Mouse (Mus musculus): ENCODE measurements around the gene Acap1. TPM values are rescaled to one million over a fixed set of nuclear protein-coding genes. Genes with fewer than 3 reads are reported as not detected.

The Acap1 gene
- polyA plus RNA-seq, 1 experiment from 2014 or later = 0.13 TPM

DNA sequence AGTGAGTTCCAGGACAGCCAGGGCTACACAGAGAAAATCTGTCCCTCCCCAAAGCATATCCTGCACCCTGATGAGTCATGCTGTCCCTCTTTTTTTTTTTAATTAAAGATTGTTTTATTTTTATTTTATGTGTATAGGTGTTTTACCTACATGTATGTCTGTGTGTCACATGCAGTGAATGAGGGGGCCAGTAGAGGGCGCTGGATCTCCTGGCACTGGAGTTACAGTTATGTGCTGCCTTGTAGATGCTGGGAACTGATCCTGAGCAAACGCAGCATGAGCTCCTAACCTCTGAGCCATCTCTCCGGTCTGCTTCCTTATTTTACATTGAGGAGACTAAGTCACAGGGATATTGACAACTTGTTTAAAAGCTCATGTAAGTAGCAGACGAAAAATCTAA, 12.3 kb downstream of the Acap1 start:
- 62% methylated on average over 4 of the region's 4 CpGs for WGBS
- H3K9ac ChIP-seq (ENCODE audit: low read depth, low read length) = no peak overlapping the region
- peaks cover 3% of the 10 kb centered on the region; the same call in 1 of the 2 replicates for H3K4me1 ChIP-seq (ENCODE audit: control insufficient read depth, insufficient read depth, low read depth, low read length)
- H3K9me3 ChIP-seq (ENCODE audit: control insufficient read depth, low read length) = no peaks in the 10 kb centered on the region
- no peaks in the 10 kb centered on the region for H3K36me3 ChIP-seq (ENCODE audit: control insufficient read depth, insufficient read depth, low read length)
- H3K4me3 ChIP-seq (ENCODE audit: low read length) = no peak overlapping the region
- H3K27me3 ChIP-seq (replicated peaks; ENCODE audit: control insufficient read depth, insufficient read depth, low read length) = 0 out of 2 replicates have a peak, but pooled peaks cover 6% of the 10 kb centered on the region
- no peak for ATAC-seq
- H3K27ac ChIP-seq (ENCODE audit: low read depth, low read length) = no peak overlapping the region
- no peak overlapping the region for H3K4me2 ChIP-seq (ENCODE audit: low read length)

DNA sequence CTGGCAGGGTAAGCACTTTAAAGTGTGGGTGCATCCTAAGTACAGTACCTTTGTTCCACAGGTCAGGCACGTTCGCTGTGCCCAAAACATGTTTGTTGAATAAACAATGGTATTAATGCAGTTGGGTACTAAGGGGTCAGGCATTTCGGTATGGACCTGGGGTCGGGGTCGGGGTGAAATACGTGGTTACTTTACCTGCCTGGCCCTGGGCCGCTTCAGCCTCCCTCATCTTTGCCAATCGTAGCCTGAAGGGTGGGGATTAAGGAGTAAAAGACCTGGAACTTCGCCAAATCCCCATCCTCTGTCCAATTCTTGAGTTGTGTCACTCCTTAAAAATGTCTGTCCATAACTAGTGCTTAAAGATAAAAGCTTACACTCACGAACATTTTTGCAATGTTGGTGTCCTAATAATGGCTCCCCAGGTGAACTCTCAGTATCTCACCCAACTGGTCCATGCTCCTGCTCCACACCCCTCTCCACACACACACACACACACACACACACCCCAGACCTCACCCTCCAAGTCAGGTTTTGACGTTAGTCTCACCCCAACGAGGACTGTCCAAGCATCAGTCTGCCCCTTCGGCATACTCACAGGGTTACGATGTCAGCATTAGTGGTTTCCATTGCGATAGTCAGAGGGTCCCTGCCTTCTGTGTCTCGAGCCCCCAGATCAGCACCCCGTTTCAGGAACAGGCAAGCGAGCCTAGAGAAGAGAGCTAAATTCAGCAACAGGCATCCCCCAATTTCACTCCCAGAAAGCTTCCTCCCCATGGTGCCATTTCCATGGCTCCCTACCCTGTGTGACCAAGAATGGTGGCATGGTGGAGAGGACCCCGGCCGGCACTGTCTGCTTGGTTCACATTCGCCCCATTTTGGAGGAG, 13.3 kb downstream of the Acap1 start:
- H3K4me3 ChIP-seq (ENCODE audit: low read length) = peak overlapping the region; percentile 50
- H3K4me1 ChIP-seq (ENCODE audit: control insufficient read depth, insufficient read depth, low read depth, low read length) = peaks cover 6% of the 10 kb centered on the region
- H3K27me3 ChIP-seq (replicated peaks; ENCODE audit: control insufficient read depth, insufficient read depth, low read length) = 0 out of 2 replicates have a peak, but pooled peaks cover 6% of the 10 kb centered on the region
- peak overlapping the region; percentile 63 for H3K9ac ChIP-seq (ENCODE audit: low read depth, low read length)
- no peak overlapping the region for H3K27ac ChIP-seq (ENCODE audit: low read depth, low read length)
- 63% methylated on average over 21 of the region's 21 CpGs for WGBS
- H3K9me3 ChIP-seq (ENCODE audit: control insufficient read depth, low read length) = no peaks in the 10 kb centered on the region
- no peak for ATAC-seq
- H3K36me3 ChIP-seq (ENCODE audit: control insufficient read depth, insufficient read depth, low read length) = no peaks in the 10 kb centered on the region
- H3K4me2 ChIP-seq (ENCODE audit: low read length) = peak overlapping the region; percentile 84

DNA sequence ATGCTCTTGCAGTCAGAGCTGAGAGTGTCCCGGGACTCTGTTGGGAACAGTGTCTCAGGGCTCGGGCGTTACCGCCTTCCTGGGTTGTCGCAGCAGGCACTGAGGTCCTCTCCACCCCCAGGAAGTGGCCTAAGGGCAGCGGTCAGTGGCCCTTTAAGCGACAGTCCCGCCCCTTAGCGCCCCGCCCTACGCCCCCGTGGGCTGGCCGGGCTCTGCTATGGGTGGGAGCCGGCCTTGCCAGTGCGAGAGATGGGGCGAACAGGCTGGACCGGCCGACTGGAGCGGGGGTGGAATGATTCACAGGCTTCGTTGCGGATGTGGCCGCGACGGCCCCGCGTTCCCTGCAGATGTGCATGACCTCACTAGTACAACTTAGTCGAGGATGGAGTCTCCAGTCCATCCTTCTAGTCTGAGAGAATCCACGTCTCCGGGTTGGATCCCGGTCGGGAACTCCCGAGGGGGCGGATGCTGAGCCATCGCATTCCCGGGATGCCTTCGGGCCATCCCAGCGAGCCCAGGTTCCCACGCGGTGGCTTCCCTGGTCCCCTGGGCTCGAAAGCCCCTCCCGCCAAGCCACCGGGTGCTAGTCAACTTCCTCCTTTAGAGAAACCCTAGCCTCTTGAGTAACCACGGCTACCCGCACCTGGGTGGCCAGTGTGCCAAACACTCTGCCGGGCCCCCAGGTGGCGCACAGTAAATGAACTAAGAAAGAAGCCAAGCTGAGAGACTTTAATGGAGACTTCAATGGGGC, 14.3 kb downstream of the Acap1 start, which contains the start of gene Kctd11:
Gene Kctd11 (minus strand): TSS at position 554 of the 751 bp plus-strand sequence.
- Histone ChIP-seq H3K27me3 (replicated peaks; ENCODE audit: control insufficient read depth, insufficient read depth, low read length) (0 out of 2 replicates have a peak, but pooled peaks cover 6% of the 10 kb centered on the region), H3K4me1 (ENCODE audit: control insufficient read depth, insufficient read depth, low read depth, low read length) (peaks cover 6% of the 10 kb centered on the region), H3K9me3 (ENCODE audit: control insufficient read depth, low read length) (no peaks in the 10 kb centered on the region), H3K36me3 (ENCODE audit: control insufficient read depth, insufficient read depth, low read length) (no peaks in the 10 kb centered on the region), H3K4me3 (ENCODE audit: low read length) (peak within 1 kb of the TSS; percentile 50), H3K9ac (ENCODE audit: low read depth, low read length) (peak within 1 kb of the TSS; percentile 63), H3K4me2 (ENCODE audit: low read length) (peak within 1 kb of the TSS; percentile 84), H3K27ac (ENCODE audit: low read depth, low read length) (peak within 1 kb of the TSS; percentile 60; the same call in 1 of the 2 replicates)
- ATAC-seq = peak; percentile 88
- WGBS = under 1% methylated on average over 46 of the region's 46 CpGs

DNA sequence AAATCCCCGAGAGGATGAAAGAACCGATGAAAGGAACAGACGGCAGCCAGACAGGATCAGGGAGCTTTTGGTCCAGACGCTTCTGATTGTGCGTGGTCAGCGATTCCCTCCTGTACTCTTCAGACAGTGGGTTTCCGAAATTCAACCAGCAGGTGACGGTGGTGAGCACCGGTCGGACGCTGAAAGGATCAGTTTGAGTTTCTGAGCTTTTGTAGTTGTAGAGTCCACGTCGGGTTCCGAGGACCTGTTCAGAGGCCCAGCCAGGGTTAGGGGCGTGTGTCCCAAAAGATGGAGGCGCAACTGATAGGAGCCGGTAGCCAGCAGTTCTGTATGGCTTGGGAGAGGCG, 14.9 kb downstream of the Acap1 start:
- H3K4me1 ChIP-seq (ENCODE audit: control insufficient read depth, insufficient read depth, low read depth, low read length) = peaks cover 6% of the 10 kb centered on the region
- no peaks in the 10 kb centered on the region for H3K36me3 ChIP-seq (ENCODE audit: control insufficient read depth, insufficient read depth, low read length)
- 0 out of 2 replicates have a peak, but pooled peaks cover 6% of the 10 kb centered on the region for H3K27me3 ChIP-seq (replicated peaks; ENCODE audit: control insufficient read depth, insufficient read depth, low read length)
- H3K4me2 ChIP-seq (ENCODE audit: low read length) = peak overlapping the region; percentile 84
- H3K4me3 ChIP-seq (ENCODE audit: low read length) = peak overlapping the region; percentile 50
- peak overlapping the region; percentile 45; the same call in 1 of the 2 replicates for H3K27ac ChIP-seq (ENCODE audit: low read depth, low read length)
- H3K9me3 ChIP-seq (ENCODE audit: control insufficient read depth, low read length) = no peaks in the 10 kb centered on the region
- under 1% methylated on average over 18 of the region's 18 CpGs for WGBS
- ATAC-seq = peak; percentile 41
- peak overlapping the region; percentile 63 for H3K9ac ChIP-seq (ENCODE audit: low read depth, low read length)

DNA sequence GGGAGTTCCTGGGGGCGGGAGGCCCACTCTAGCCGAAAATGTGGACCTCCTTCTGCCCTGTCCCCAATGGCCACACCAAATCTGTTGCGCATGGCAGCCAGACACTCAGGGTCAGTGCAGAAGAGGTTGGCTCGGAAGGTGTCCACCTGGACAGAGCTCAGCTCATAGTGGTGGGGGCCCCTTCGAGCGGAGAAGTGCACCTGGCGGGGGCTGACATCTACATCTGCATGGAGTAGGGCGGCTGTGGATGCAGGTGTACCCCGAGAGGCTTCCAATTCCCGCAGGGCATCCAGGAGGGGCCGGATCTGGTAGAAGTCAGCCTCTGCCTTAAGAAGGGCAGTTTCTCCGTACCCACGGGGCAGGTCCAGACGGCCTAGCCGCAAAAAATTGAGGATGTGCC, 15.6 kb downstream of the Acap1 start:
- Histone ChIP-seq H3K4me1 (ENCODE audit: control insufficient read depth, insufficient read depth, low read depth, low read length) (peaks cover 6% of the 10 kb centered on the region), H3K27ac (ENCODE audit: low read depth, low read length) (no peak overlapping the region), H3K27me3 (replicated peaks; ENCODE audit: control insufficient read depth, insufficient read depth, low read length) (0 out of 2 replicates have a peak, but pooled peaks cover 6% of the 10 kb centered on the region), H3K4me2 (ENCODE audit: low read length) (peak overlapping the region; percentile 84), H3K9ac (ENCODE audit: low read depth, low read length) (peak overlapping the region; percentile 28; the same call in 1 of the 2 replicates), H3K36me3 (ENCODE audit: control insufficient read depth, insufficient read depth, low read length) (no peaks in the 10 kb centered on the region), H3K4me3 (ENCODE audit: low read length) (peak overlapping the region; percentile 50), H3K9me3 (ENCODE audit: control insufficient read depth, low read length) (no peaks in the 10 kb centered on the region)
- 56% methylated on average over 15 of the region's 15 CpGs for WGBS
- no peak for ATAC-seq

DNA sequence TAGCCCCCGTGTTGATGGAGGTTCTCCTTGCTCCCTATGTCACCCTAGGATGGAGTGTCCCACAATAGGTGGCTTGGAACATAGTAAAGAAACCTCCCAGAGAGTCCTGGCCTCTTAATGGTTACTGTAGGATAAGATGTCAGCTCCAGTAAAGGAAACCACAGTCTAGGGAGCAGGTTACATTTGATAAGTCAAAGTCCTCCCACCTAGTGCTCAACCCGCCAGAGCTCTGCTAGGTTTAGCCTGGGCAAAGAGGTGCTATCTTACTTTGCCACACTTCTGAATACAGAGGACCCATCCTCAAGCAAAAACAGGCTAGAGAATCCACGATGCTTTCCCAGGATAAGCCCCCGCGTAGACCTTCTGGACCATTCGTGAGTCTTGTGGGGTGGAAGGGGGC, 16.4 kb downstream of the Acap1 start:
- Histone ChIP-seq H3K27ac (ENCODE audit: low read depth, low read length) (no peak overlapping the region), H3K9me3 (ENCODE audit: control insufficient read depth, low read length) (no peaks in the 10 kb centered on the region), H3K27me3 (replicated peaks; ENCODE audit: control insufficient read depth, insufficient read depth, low read length) (0 out of 2 replicates have a peak, but pooled peaks cover 6% of the 10 kb centered on the region), H3K4me1 (ENCODE audit: control insufficient read depth, insufficient read depth, low read depth, low read length) (peaks cover 6% of the 10 kb centered on the region), H3K36me3 (ENCODE audit: control insufficient read depth, insufficient read depth, low read length) (no peaks in the 10 kb centered on the region), H3K4me3 (ENCODE audit: low read length) (no peak overlapping the region), H3K4me2 (ENCODE audit: low read length) (no peak overlapping the region; the same call in 1 of the 2 replicates), H3K9ac (ENCODE audit: low read depth, low read length) (no peak overlapping the region)
- 91% methylated on average over 6 of the region's 6 CpGs for WGBS
- ATAC-seq = no peak

DNA sequence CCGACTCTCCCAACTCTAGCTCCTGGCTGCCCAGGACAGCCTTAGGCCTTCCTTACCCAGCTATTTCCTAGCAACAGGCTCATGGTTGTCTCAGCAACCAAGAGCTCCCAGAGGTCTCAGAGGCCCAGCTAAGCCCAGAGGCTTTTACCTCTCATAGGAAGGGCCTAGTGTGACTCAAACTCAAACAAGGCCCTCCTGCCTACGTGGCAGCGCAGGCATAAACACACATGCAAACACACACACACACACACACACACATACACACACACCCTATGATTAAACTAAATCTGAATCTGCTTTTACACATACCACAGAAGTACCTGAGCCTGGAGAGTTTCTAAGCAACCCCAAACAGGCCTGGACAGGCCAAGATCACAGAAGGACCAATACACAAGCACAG, 16.9 kb downstream of the Acap1 start:
- no peak overlapping the region for H3K9ac ChIP-seq (ENCODE audit: low read depth, low read length)
- H3K36me3 ChIP-seq (ENCODE audit: control insufficient read depth, insufficient read depth, low read length) = no peaks in the 10 kb centered on the region
- WGBS = 66% methylated on average over 3 of the region's 3 CpGs
- H3K4me3 ChIP-seq (ENCODE audit: low read length) = no peak overlapping the region
- 0 out of 2 replicates have a peak, but pooled peaks cover 6% of the 10 kb centered on the region for H3K27me3 ChIP-seq (replicated peaks; ENCODE audit: control insufficient read depth, insufficient read depth, low read length)
- H3K27ac ChIP-seq (ENCODE audit: low read depth, low read length) = no peak overlapping the region
- ATAC-seq = no peak
- no peaks in the 10 kb centered on the region for H3K9me3 ChIP-seq (ENCODE audit: control insufficient read depth, low read length)
- H3K4me1 ChIP-seq (ENCODE audit: control insufficient read depth, insufficient read depth, low read depth, low read length) = peaks cover 6% of the 10 kb centered on the region
- no peak overlapping the region for H3K4me2 ChIP-seq (ENCODE audit: low read length)

DNA sequence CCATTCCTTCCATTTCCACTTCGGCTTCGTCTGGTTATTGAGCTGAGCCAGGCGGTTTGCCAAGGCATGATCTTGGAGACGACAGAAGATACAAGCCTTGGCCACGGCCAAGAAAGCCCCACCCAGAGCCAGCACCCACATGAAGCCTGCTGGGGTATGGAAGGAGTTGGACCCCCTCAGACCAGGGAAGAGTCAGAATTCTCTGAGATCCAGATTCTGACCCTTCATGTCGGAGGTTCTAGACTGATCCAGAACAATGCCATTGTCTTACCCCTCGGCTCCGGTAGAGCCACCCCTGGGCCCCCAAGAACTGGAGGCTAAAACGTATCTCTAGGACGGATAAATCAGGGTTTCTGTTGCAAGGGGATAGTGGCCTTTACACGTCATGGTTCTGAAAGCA, 17.5 kb downstream of the Acap1 start, which contains the start of gene Tmem95:
Gene Tmem95 (minus strand): TSS at position 141 of the 400 bp plus-strand sequence.
- Histone ChIP-seq H3K4me3 (ENCODE audit: low read length) (0 out of 2 replicates have a peak within 1 kb of the TSS, but pooled peaks have one; percentile 7), H3K4me2 (ENCODE audit: low read length) (peak within 1 kb of the TSS; percentile 36; the same call in 1 of the 2 replicates), H3K27ac (ENCODE audit: low read depth, low read length) (no peak within 1 kb of the TSS), H3K27me3 (replicated peaks; ENCODE audit: control insufficient read depth, insufficient read depth, low read length) (0 out of 2 replicates have a peak, but pooled peaks cover 6% of the 10 kb centered on the region), H3K9ac (ENCODE audit: low read depth, low read length) (no peak within 1 kb of the TSS), H3K36me3 (ENCODE audit: control insufficient read depth, insufficient read depth, low read length) (no peaks in the 10 kb centered on the region), H3K9me3 (ENCODE audit: control insufficient read depth, low read length) (no peaks in the 10 kb centered on the region), H3K4me1 (ENCODE audit: control insufficient read depth, insufficient read depth, low read depth, low read length) (peaks cover 6% of the 10 kb centered on the region)
- WGBS = 85% methylated on average over 11 of the region's 11 CpGs
- no peak for ATAC-seq

All from hindbrain, embryonic 16.5 days (tissue).